8 mouse cellular contexts compared by ENCODE assay signal in the genomic region with DNA sequence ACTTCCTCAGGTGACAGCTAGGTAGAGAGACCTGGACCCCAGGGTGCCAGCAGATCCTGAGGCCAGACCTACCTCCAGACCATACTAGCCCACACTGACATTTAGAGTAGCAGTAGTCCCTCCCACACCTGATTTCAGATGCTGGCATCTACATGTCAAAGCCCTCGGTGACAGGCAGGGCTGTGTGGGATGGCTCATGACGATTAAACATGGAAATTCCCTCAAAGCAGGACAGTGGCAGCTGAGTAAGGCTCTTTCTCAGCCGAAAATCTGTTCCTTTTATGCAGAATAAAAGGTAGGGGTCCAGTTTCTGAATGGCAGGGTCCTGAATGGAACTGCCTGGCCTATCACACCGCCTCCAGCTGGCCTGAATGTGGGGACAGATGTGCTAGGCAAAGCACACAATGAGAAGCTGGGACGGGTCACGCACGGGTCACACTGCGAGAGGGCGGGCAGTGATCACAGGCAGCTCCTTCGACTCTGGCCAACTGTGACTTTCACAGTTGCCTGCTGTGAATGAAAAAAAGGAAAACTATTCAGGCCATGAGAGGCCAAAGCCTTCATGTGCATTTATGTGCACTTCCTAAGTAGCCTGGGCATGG. TPM values are rescaled to one million over a fixed set of nuclear protein-coding genes. Genes with fewer than 3 reads are reported as not detected.
DNase-seq lines count a peak whose midpoint lies in the region; ATAC-seq lines count a peak whose summit lies in the region.

No protein-coding gene starts in this region.

- peak overlapping the region; percentile 20; the same call in 1 of the 2 replicates for H3K4me3 ChIP-seq in hindbrain, embryonic 10.5 days
- H3K4me3 ChIP-seq in hindbrain, embryonic 14.5 days (replicated peaks; ENCODE audit: low read length), result no peak overlapping the region
- H3K4me3 ChIP-seq in forebrain, embryonic 12.5 days (replicated peaks), result no peak overlapping the region
- H3K4me3 ChIP-seq in intestine, embryonic 16.5 days (ENCODE audit: low read length), result no peak overlapping the region

- peak overlapping the region; percentile 80 for H3K27ac ChIP-seq in hindbrain, embryonic 10.5 days
- no peak overlapping the region for H3K27ac ChIP-seq in hindbrain, embryonic 14.5 days
- H3K27ac ChIP-seq in forebrain, embryonic 12.5 days, result peak overlapping the region; percentile 66
- H3K27ac ChIP-seq in intestine, embryonic 16.5 days (ENCODE audit: low read length), result no peak overlapping the region

- no peak for ATAC-seq in hindbrain, embryonic 14.5 days (ENCODE audit: low FRiP score)
- peak; percentile 71 for ATAC-seq in forebrain, embryonic 12.5 days (ENCODE audit: low FRiP score)
- ATAC-seq in intestine, embryonic 16.5 days, result no peak

- peaks cover 73% of the 10 kb centered on the region for H3K36me3 ChIP-seq in hindbrain, embryonic 10.5 days
- H3K36me3 ChIP-seq in hindbrain, embryonic 14.5 days (replicated peaks; ENCODE audit: control insufficient read depth, insufficient read depth), result no peaks in the 10 kb centered on the region
- H3K36me3 ChIP-seq in forebrain, embryonic 12.5 days (replicated peaks), result peaks cover 7% of the 10 kb centered on the region
- no peaks in the 10 kb centered on the region for H3K36me3 ChIP-seq in intestine, embryonic 16.5 days (ENCODE audit: control insufficient read depth, insufficient read depth, low read length)

- DNase-seq in hindbrain, embryonic 10.5 days (ENCODE audit: low spot score), result peak; percentile 93
- DNase-seq in hindbrain, embryonic 14.5 days (ENCODE audit: low spot score), result no peak
- DNase-seq in heart, postnatal 4 days, result peak; percentile 49
- DNase-seq in neural tube, embryonic 10.5 days (ENCODE audit: extremely low spot score, low spot score), result peak; percentile 87
- DNase-seq in adrenal gland, adult (ENCODE audit: inconsistent age in 2 of 2, low spot score in 1 of 2), result no peak
- DNase-seq in cerebellum, postnatal 25 days, result no peak

- H3K4me2 ChIP-seq in hindbrain, embryonic 14.5 days (replicated peaks), result no peak overlapping the region
- H3K4me2 ChIP-seq in forebrain, embryonic 12.5 days, result no peak overlapping the region
- H3K4me2 ChIP-seq in intestine, embryonic 16.5 days (ENCODE audit: low read depth, low read length), result no peak overlapping the region

- no peaks in the 10 kb centered on the region for H3K9me3 ChIP-seq in hindbrain, embryonic 10.5 days
- no peaks in the 10 kb centered on the region for H3K9me3 ChIP-seq in hindbrain, embryonic 14.5 days (ENCODE audit: control insufficient read depth, low read length)
- no peaks in the 10 kb centered on the region for H3K9me3 ChIP-seq in forebrain, embryonic 12.5 days
- no peaks in the 10 kb centered on the region for H3K9me3 ChIP-seq in intestine, embryonic 16.5 days (ENCODE audit: control insufficient read depth, low read length)

- 8% methylated on average over 10 of the region's 10 CpGs for WGBS in hindbrain, embryonic 10.5 days
- WGBS in hindbrain, embryonic 14.5 days, result 8% methylated on average over 10 of the region's 10 CpGs
- WGBS in forebrain, embryonic 12.5 days, result 3% methylated on average over 10 of the region's 10 CpGs
- 57% methylated on average over 10 of the region's 10 CpGs for WGBS in intestine, embryonic 16.5 days

- H3K9ac ChIP-seq in hindbrain, embryonic 14.5 days, result no peak overlapping the region
- H3K9ac ChIP-seq in forebrain, embryonic 12.5 days, result no peak overlapping the region
- no peak overlapping the region for H3K9ac ChIP-seq in intestine, embryonic 16.5 days (ENCODE audit: low read depth, low read length)

- H3K27me3 ChIP-seq in hindbrain, embryonic 10.5 days (ENCODE audit: insufficient read depth, poor library complexity, severe bottlenecking), result peaks cover 35% of the 10 kb centered on the region
- H3K27me3 ChIP-seq in hindbrain, embryonic 14.5 days (ENCODE audit: control insufficient read depth, insufficient read depth, low read length), result no peaks in the 10 kb centered on the region
- H3K27me3 ChIP-seq in forebrain, embryonic 12.5 days, result no peaks in the 10 kb centered on the region
- no peaks in the 10 kb centered on the region for H3K27me3 ChIP-seq in intestine, embryonic 16.5 days (replicated peaks; ENCODE audit: control insufficient read depth, insufficient read depth, low read length)

- peaks cover 99% of the 10 kb centered on the region for H3K4me1 ChIP-seq in hindbrain, embryonic 10.5 days (replicated peaks)
- H3K4me1 ChIP-seq in hindbrain, embryonic 14.5 days (replicated peaks; ENCODE audit: control insufficient read depth, insufficient read depth, low read length), result peaks cover 54% of the 10 kb centered on the region
- peaks cover 89% of the 10 kb centered on the region for H3K4me1 ChIP-seq in forebrain, embryonic 12.5 days
- peaks cover 48% of the 10 kb centered on the region for H3K4me1 ChIP-seq in intestine, embryonic 16.5 days (ENCODE audit: control insufficient read depth, insufficient read depth, low read length)

RNA-seq across cellular contexts. Expression of a gene that starts 29.2 kb away (rescaled TPM):
- 159 and 169 TPM in 2 replicates for polyA plus RNA-seq in hindbrain, embryonic 10.5 days (2016; fragmentation: Nextera tagmentation; extraction: Ambion mirVana)
- 26.6 and 34.0 TPM in 2 replicates for polyA plus RNA-seq in hindbrain, embryonic 14.5 days (2014; fragmentation: Nextera tagmentation; extraction: Ambion mirVana)
- 81.1 and 81.2 TPM in 2 replicates for polyA plus RNA-seq in forebrain, embryonic 12.5 days (2016; fragmentation: Nextera tagmentation; extraction: Ambion mirVana)
- 10 to 100 TPM; 30.4 to 34.6 TPM for total RNA-seq in heart, postnatal 4 days (2021)
- polyA plus RNA-seq in intestine, embryonic 16.5 days (2015; fragmentation: Nextera tagmentation; extraction: Ambion mirVana), result 28.7 and 34.0 TPM in 2 replicates

Comparison
In these comparisons a context has a peak if more than half of its experiments do, and no peak if none do; other contexts are left out.
1. DNase-seq: peak in hindbrain, embryonic 10.5 days (single experiment), heart, postnatal 4 days (single experiment) and neural tube, embryonic 10.5 days (single experiment); none in hindbrain, embryonic 14.5 days (single experiment), adrenal gland, adult (0 of 2) and cerebellum, postnatal 25 days (0 of 2).
2. H3K27ac ChIP-seq: peak in hindbrain, embryonic 10.5 days (single experiment) and forebrain, embryonic 12.5 days (single experiment); none in hindbrain, embryonic 14.5 days (single experiment) and intestine, embryonic 16.5 days (single experiment).